Comparison of ENCODE assay signal across 14 mouse cellular contexts in the genomic region with DNA sequence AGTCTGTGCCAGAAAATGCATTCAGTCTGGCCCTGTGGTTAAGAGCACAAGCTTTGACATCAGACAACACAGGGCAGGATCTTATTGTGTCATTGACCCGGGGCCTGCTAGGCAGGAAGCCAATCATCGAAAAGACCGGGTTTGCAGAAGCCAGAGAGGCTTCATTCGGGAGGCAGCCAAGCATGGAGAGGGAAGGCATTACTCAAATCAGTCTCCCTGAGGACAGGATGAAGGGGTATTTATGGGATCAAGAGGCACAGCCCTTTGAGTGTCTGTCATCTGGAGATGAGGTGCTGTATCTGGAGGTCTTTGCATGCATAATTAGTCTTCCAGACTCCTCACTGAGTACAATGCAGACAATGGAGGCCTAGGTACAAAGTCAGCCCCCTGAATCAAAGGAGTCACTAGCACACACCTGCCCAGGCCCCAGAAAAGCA. TPM values are rescaled to one million over a fixed set of nuclear protein-coding genes. Genes with fewer than 3 reads are reported as not detected.
DNase-seq lines count a peak whose midpoint lies in the region; ATAC-seq lines count a peak whose summit lies in the region.
"Had no signal": no experiment of that assay in that cellular context is flagged by ENCODE, and none has a peak within 500 bp of the region (broad histone marks: within the 10 kb centered on the region; RNA-seq: fewer than 3 reads in every experiment).

No protein-coding gene starts in this region.

- no peaks in the 10 kb centered on the region for H3K36me3 ChIP-seq in megakaryocyte, embryonic 14.5 days (replicated peaks; ENCODE audit: low read length)
- H3K36me3 ChIP-seq: embryonic facial prominence, embryonic 10.5 days; forebrain, embryonic 10.5 days; heart, embryonic 13.5 days had no signal

- no peaks in the 10 kb centered on the region for H3K27me3 ChIP-seq in megakaryocyte, embryonic 14.5 days (replicated peaks)
- H3K27me3 ChIP-seq: heart, embryonic 13.5 days had no signal

- DNase-seq in adrenal gland, postnatal 36 days = peak; percentile 66 to 71
- no peak for DNase-seq in adrenal gland, postnatal 25 days
- DNase-seq in R1 (ENCODE audit: low read depth, low spot score) = peak; percentile 57
- peak; percentile 75 to 85 for DNase-seq in kidney, postnatal 25 days
- DNase-seq in gastrocnemius, adult 8-10 months (ENCODE audit: low spot score in 2 of 2) = no peak
- DNase-seq in spleen, postnatal 4 days (ENCODE audit: low spot score in 2 of 2) = no peak
- DNase-seq: cerebellum, adult 11 months had no signal

- no peak for ATAC-seq in megakaryocyte, adult 5-6 weeks (ENCODE audit: poor library complexity, severe bottlenecking)
- ATAC-seq: inflammation-experienced regulatory T-cells, adult 6 months had no signal

- no peaks in the 10 kb centered on the region for H3K9me3 ChIP-seq in megakaryocyte, embryonic 14.5 days
- H3K9me3 ChIP-seq: embryonic facial prominence, embryonic 10.5 days; forebrain, embryonic 10.5 days; heart, embryonic 13.5 days had no signal

- peak overlapping the region; percentile 38 for H3K4me3 ChIP-seq in megakaryocyte, embryonic 14.5 days (replicated peaks)
- H3K4me3 ChIP-seq: embryonic facial prominence, embryonic 10.5 days; forebrain, embryonic 10.5 days; heart, embryonic 13.5 days had no signal

- H3K4me1 ChIP-seq in megakaryocyte, embryonic 14.5 days = peaks cover 50% of the 10 kb centered on the region

RNA-seq across cellular contexts. Expression of a gene that starts 10.4 kb away (rescaled TPM):
- 100 to 1,000 TPM in 1 of 2 experiments, 10 to 100 TPM in 1; 99.3 to 119 TPM for total RNA-seq in adrenal gland, postnatal 36 days (2021)
- total RNA-seq in adrenal gland, postnatal 25 days (2021) = 112 and 128 TPM in 2 replicates
- 20.7 and 115 TPM in 2 replicates for polyA plus RNA-seq in megakaryocyte, embryonic 14.5 days (2012; ENCODE audit: insufficient read depth, low replicate concordance)
- total RNA-seq in megakaryocyte, adult 5-6 weeks (2015) = 26.9 and 27.2 TPM in 2 replicates
- total RNA-seq in megakaryocyte, adult 5-6 weeks (2017) = 11.5 and 13.9 TPM in 2 replicates
- 10 to 100 TPM; 81.0 to 90.8 (median 85.9) TPM for total RNA-seq in gastrocnemius, adult 8-10 months (2022)

RNA-seq across cellular contexts. Expression of a gene that starts 45.2 kb away (rescaled TPM):
- 1 to 10 TPM; 3.5 to 5.3 TPM for total RNA-seq in adrenal gland, postnatal 36 days (2021)
- 6.9 TPM in 2 replicates for total RNA-seq in adrenal gland, postnatal 25 days (2021)
- polyA plus RNA-seq in megakaryocyte, embryonic 14.5 days (2012; ENCODE audit: insufficient read depth, low replicate concordance) = 3.3 and 17.4 TPM in 2 replicates
- 0.14 and 0.33 TPM in 2 replicates for total RNA-seq in megakaryocyte, adult 5-6 weeks (2015)
- total RNA-seq in megakaryocyte, adult 5-6 weeks (2017) = 0.24 and 1.2 TPM in 2 replicates
- total RNA-seq in gastrocnemius, adult 8-10 months (2022) = 100 to 1,000 TPM in 3 of 4 experiments, 10 to 100 TPM in 1; 99.5 to 130 (median 113) TPM
- total RNA-seq: neutrophil, adult 5-6 weeks had no signal
- polyA plus RNA-seq: inflammation-experienced regulatory T-cells, adult 6 months had no signal

RNA-seq across cellular contexts. Expression of a gene that starts 55.9 kb away (rescaled TPM):
- 1 to 10 TPM in 1 of 2 experiments, under 1 TPM in 1; 0.89 to 4.2 TPM for total RNA-seq in adrenal gland, postnatal 36 days (2021)
- total RNA-seq in adrenal gland, postnatal 25 days (2021) = 8.9 and 12.1 TPM in 2 replicates
- polyA plus RNA-seq in megakaryocyte, embryonic 14.5 days (2012; ENCODE audit: insufficient read depth, low replicate concordance) = 43.5 and 60.3 TPM in 2 replicates
- total RNA-seq in megakaryocyte, adult 5-6 weeks (2015) = 14.4 and 14.7 TPM in 2 replicates
- total RNA-seq in megakaryocyte, adult 5-6 weeks (2017) = 11.7 and 13.1 TPM in 2 replicates
- total RNA-seq in gastrocnemius, adult 8-10 months (2022) = 10 to 100 TPM; 10.8 to 17.5 (median 14.9) TPM

Comparison
In these comparisons a context has a peak if more than half of its experiments do, and no peak if none do; other contexts are left out.
1. DNase-seq: peak in adrenal gland, postnatal 36 days (2 of 2), R1 (single experiment) and kidney, postnatal 25 days (2 of 2); none in adrenal gland, postnatal 25 days (single experiment), gastrocnemius, adult 8-10 months (0 of 2) and spleen, postnatal 4 days (0 of 2).
2. RNA of a gene that starts 45.2 kb away (total RNA-seq): 99.5 to 130 TPM in gastrocnemius, adult 8-10 months; 6.9 TPM in adrenal gland, postnatal 25 days, 3.5 to 5.3 TPM in adrenal gland, postnatal 36 days and 0.14 to 1.2 TPM in megakaryocyte, adult 5-6 weeks; every median in the first group is over 10 times any median in the second.